Mouse (Mus musculus) midbrain, postnatal 0 days (tissue): ENCODE results near the gene Sec24c. TPM values are rescaled to one million over a fixed set of nuclear protein-coding genes. Genes with fewer than 3 reads are reported as not detected.

Experiments
- ATAC-seq: fragments of 200-750 bp; cut with Nextera tagmentation; 2 replicates; pipeline ENCODE4 v1.8.0; 2017; ENCODE audit warnings: moderate number of reproducible peaks, mild to moderate bottlenecking, moderate TSS enrichment, moderate library complexity; ENCODE audit not compliant: low FRiP score
- DNase-seq: peaks from one replicate; pipeline ENCODE4 v3.0.0-alpha.2; 2015; ENCODE audit warnings: low spot score
- H3K27ac ChIP-seq: fragments of 300-500 bp; sonication (generic); 2 replicates; pipeline ENCODE4 v1.5.1; 2014; ENCODE audit warnings: low read depth, mild to moderate bottlenecking, low read length, mixed read lengths
- H3K27me3 ChIP-seq: fragments of 300-500 bp; sonication (generic); 2 replicates; pipeline ENCODE4 v1.6.1; 2014; ENCODE audit warnings: low read length, control low read depth, mixed read lengths; ENCODE audit not compliant: insufficient read depth
- H3K36me3 ChIP-seq: fragments of 300-500 bp; sonication (generic); 2 replicates; pipeline ENCODE4 v1.6.1; 2014; ENCODE audit warnings: low read length, control low read depth, mixed read lengths; ENCODE audit not compliant: insufficient read depth
- H3K4me1 ChIP-seq: fragments of 300-500 bp; sonication (generic); 2 replicates; pipeline ENCODE4 v1.6.1; 2014; ENCODE audit warnings: mild to moderate bottlenecking, control low read depth, antibody characterized with exemption, low read length, mixed read lengths; ENCODE audit not compliant: insufficient read depth
- H3K4me2 ChIP-seq: fragments of 300-500 bp; sonication (generic); 2 replicates; pipeline ENCODE4 v1.6.1; 2014; ENCODE audit warnings: low read depth, mild to moderate bottlenecking, low read length, mixed read lengths; ENCODE audit not compliant: poor library complexity, severe bottlenecking
- H3K4me3 ChIP-seq: fragments of 300-500 bp; sonication (generic); 2 replicates; pipeline ENCODE4 v1.5.1; 2014; ENCODE audit warnings: low read depth, mild to moderate bottlenecking, low read length, moderate library complexity
- H3K9ac ChIP-seq: fragments of 300-500 bp; sonication (generic); replicated peaks from 2 replicates; pipeline ENCODE4 v1.6.1; 2014; ENCODE audit warnings: mild to moderate bottlenecking, low read length, moderate library complexity, mixed read lengths; ENCODE audit not compliant: poor library complexity, severe bottlenecking
- H3K9me3 ChIP-seq: fragments of 300-500 bp; sonication (generic); 2 replicates; pipeline ENCODE4 v1.6.1; 2016; ENCODE audit warnings: low read length, control low read depth
- CTCF ChIP-seq: IDR thresholded peaks from 2 replicates; pipeline ENCODE4 v1.5.1; 2016; ENCODE audit warnings: antibody characterized with exemption, mild to moderate bottlenecking
- WGBS: fragments of 180-500 bp; shearing (Covaris S2); extraction: QIAGEN DNeasy Blood & Tissue Kit; methylation state at CpG from one replicate; pipeline ENCODE4 v1.1.7; 2014; 5-methylcytosine and 5-hydroxymethylcytosine counted together
- polyA plus RNA-seq: library from polyadenylated mRNA; unstranded; fragments of >200 nt; fragmentation: Nextera tagmentation; extraction: Ambion mirVana; gene quantifications from 2 replicates; pipeline ENCODE4 v1.2.1, GENCODE M21; 2015
- total RNA-seq: library from RNA; depleted of rRNA; stranded (reverse); fragments of >200 nt; gene quantifications from 2 replicates; pipeline ENCODE4 v1.2.3, GENCODE M21; 2014

Gene Sec24c
- total and polyA plus RNA-seq, 2 experiments from 2014 or later = 63.7 to 141 TPM

- Histone ChIP-seq H3K4me3 (peak overlapping the region; percentile 86), H3K27ac (no peak overlapping the region), H3K36me3 (peaks cover 16% of the 10 kb centered on the region), H3K4me1 (peaks cover 15% of the 10 kb centered on the region; the same call in 1 of the 2 replicates), H3K9me3 (no peaks in the 10 kb centered on the region), H3K4me2 (peak overlapping the region; percentile 80), H3K27me3 (no peaks in the 10 kb centered on the region), H3K9ac (peak overlapping the region; percentile 34; the same call in 1 of the 2 replicates)
- DNase-seq (peak; percentile 76), ATAC-seq (no peak)
- TF ChIP-seq CTCF = peak; percentile 74
- WGBS = 0% methylated on average over 1 of the region's 1 CpGs
These were observed 22.9 kb downstream of the Sec24c start for GRCm38 (mm10) chr14:20696986-20697385.

- Histone ChIP-seq H3K36me3 (peaks cover 4% of the 10 kb centered on the region; the same call in 1 of the 2 replicates), H3K27ac (no peak overlapping the region), H3K4me3 (no peak overlapping the region), H3K4me1 (peaks cover 15% of the 10 kb centered on the region; the same call in 1 of the 2 replicates), H3K9ac (0 out of 2 replicates have a peak overlapping the region, but pooled peaks have one; percentile 19), H3K27me3 (no peaks in the 10 kb centered on the region), H3K9me3 (no peaks in the 10 kb centered on the region), H3K4me2 (peak overlapping the region; percentile 80)
- ATAC-seq = no peak
- TF ChIP-seq CTCF = no peak
- no peak for DNase-seq
- WGBS = 98% methylated on average over 2 of the region's 2 CpGs
These were observed 24.4 kb downstream of the Sec24c start for GRCm38 (mm10) chr14:20698515-20698914.

GRCm38 (mm10) chr14:20700362-20700761 lies 26.3 kb downstream of the Sec24c start:
- no peaks in the 10 kb centered on the region; the same call in 1 of the 2 replicates for H3K36me3 ChIP-seq
- no peak overlapping the region for H3K4me3 ChIP-seq

DNA sequence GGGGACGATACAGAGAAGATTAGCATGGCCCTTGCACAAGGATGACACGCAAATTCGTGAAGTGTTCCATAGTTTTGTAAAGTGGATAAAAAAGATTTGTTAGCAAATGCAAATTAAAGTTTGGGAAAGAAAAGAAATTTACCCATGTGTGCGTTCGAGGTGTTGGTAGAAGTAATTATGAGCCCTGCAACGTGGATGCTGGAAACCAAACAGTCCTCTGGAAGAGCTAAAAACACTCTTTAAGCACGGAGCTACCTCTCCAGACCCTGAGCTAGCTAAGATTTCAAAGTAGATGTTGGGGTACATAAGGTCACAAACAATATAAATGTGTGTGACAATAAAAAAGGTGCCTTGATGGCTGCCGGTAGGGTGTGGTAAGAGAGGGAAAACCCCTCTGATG lies 27.4 kb downstream of the Sec24c start:
- 83% methylated on average over 8 of the region's 8 CpGs for WGBS
- H3K4me2 ChIP-seq = peak overlapping the region; percentile 64
- TF ChIP-seq CTCF = no peak
- no peak overlapping the region for H3K27ac ChIP-seq
- H3K4me1 ChIP-seq = peaks cover 10% of the 10 kb centered on the region; the same call in 1 of the 2 replicates
- H3K27me3 ChIP-seq = no peaks in the 10 kb centered on the region
- H3K9ac ChIP-seq = no peak overlapping the region
- DNase-seq (no peak), ATAC-seq (no peak)
- H3K4me3 ChIP-seq = peak overlapping the region; percentile 66; the same call in 1 of the 2 replicates
- no peaks in the 10 kb centered on the region; the same call in 1 of the 2 replicates for H3K36me3 ChIP-seq
- no peaks in the 10 kb centered on the region for H3K9me3 ChIP-seq

More at GRCm38 (mm10) chr14:20700362-20700761, 26.3 kb downstream of the Sec24c start:
- H3K4me2 ChIP-seq = no peak overlapping the region
- no peak overlapping the region for H3K27ac ChIP-seq
- H3K4me1 ChIP-seq = peaks cover 15% of the 10 kb centered on the region; the same call in 1 of the 2 replicates
- 80% methylated on average over 3 of the region's 3 CpGs for WGBS
- no peaks in the 10 kb centered on the region for H3K9me3 ChIP-seq
- H3K9ac ChIP-seq = no peak overlapping the region
- ATAC-seq (no peak), DNase-seq (no peak)
- no peak for TF ChIP-seq CTCF
- H3K27me3 ChIP-seq = no peaks in the 10 kb centered on the region

DNA sequence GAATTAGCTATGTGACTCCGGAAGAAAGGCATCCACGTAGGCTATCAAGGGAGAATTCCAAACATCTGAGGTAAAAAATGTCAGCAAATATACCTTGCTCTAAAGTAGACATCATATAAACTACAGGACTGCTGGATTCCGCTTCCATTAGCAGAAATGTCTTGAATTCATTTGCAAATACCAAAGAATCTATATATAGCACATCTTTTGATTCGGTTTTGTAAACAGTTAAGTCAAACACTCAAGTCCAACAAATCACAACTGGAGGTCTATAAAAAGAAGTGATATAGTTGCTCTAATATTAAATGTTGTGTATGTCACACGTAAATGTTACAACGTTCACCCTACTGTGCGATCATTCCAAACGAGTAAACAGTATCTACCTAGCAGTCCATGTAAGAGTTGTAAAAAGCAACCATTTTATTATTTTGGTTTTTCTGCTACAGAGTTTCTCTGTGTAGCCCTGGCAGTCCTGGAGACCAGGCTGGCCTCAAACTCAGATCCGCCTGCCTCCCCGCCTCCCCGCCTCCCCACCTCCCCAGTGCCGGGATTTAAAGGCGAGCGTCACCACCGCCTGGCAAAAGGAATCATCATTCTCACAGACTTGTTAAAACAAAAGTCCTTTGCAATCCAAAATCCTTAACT lies 28.1 kb downstream of the Sec24c start:
- Histone ChIP-seq H3K4me2 (peak overlapping the region; percentile 64), H3K36me3 (no peaks in the 10 kb centered on the region; the same call in 1 of the 2 replicates), H3K27me3 (no peaks in the 10 kb centered on the region), H3K4me1 (peaks cover 8% of the 10 kb centered on the region; the same call in 1 of the 2 replicates), H3K9ac (peak overlapping the region; percentile 82), H3K9me3 (no peaks in the 10 kb centered on the region), H3K4me3 (peak overlapping the region; percentile 66), H3K27ac (peak overlapping the region; percentile 88)
- no peak for DNase-seq
- ATAC-seq = peak; percentile 15; the same call in 1 of the 2 replicates
- TF ChIP-seq CTCF = no peak
- WGBS = 17% methylated on average over 13 of the region's 15 CpGs
